Mouse (Mus musculus) C2C12 (cell line): ENCODE data around the gene H3f3a.

Source experiments
- CEBPB ChIP-seq: IDR thresholded peaks from one replicate; pipeline ENCODE4 v1.6.1; 2011; ENCODE audit warnings: low read depth, mild to moderate bottlenecking, control low read depth, moderate library complexity
- CTCF ChIP-seq: IDR thresholded peaks from one replicate; pipeline ENCODE4 v1.5.1; 2011; ENCODE audit not compliant: control insufficient read depth, insufficient read depth, insufficient read length
- MAX ChIP-seq: IDR thresholded peaks from one replicate; pipeline ENCODE4 v1.6.1; 2011; ENCODE audit warnings: mild to moderate bottlenecking, control low read depth
- MYOD1 ChIP-seq: IDR thresholded peaks from one replicate; pipeline ENCODE4 v1.6.1; 2011; ENCODE audit warnings: low read depth; ENCODE audit not compliant: control insufficient read depth, insufficient read length
- USF1 ChIP-seq: IDR thresholded peaks from one replicate; pipeline ENCODE4 v1.6.1; 2011; ENCODE audit warnings: low read depth, mild to moderate bottlenecking, control low read depth, moderate library complexity

DNA sequence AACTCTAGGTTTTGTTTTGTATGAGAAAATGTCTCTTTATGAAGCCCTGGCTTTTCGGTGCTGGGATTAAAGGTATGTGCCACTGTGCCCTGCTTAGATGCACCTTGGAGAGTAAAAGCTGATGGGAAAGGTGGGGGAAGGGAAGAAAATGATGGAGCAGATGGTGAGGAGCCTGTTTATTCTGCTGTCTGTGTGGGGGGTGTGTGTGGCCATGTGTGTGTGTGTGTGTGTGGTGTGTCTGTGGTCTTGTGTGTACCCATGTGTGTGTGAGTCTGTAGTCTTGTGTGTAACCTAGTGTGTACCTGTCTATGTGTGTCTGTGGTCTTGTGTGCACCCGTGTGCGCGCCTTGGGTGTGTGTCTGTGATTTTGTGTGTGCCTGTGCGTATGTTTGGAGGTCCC is 15.1 kb downstream of the H3f3a start:
- TF ChIP-seq CTCF (no peak), MAX (no peak), USF1 (no peak), MYOD1 (no peak), CEBPB (no peak)
